Mouse (Mus musculus): ENCODE data around the gene Wars.

DNA sequence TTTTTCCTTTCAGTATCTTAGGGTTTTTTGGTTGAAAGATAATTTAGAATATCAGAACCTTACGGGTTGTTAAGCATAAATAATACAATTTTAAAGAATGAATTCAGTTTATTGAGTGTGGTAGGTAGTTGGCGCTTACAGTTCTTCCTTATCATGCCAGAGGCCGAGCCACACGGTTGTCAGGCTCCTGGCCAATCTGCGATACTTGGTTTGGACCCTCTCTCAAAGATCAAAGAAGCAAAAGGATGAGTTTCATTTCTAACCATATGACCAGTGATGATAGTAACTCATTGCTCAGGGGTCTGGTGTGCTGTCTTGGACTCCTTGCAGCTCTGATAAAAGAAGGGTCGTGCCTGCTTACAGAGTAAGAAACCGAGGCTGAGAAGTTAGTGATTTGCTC lies 83.7 kb downstream of the Wars start:
- TF ChIP-seq CTCF (conservative IDR thresholded peaks at IDR 0.05; ENCODE audit: low read length) (no peak), NANOG (IDR thresholded peaks at IDR 0.05; ENCODE audit: borderline replicate concordance, low read length) (no peak), POU5F1 (IDR thresholded peaks at IDR 0.05; ENCODE audit: borderline replicate concordance, low read length) (no peak)

Measured in E14TG2a.4 (cell line).